Mouse (Mus musculus) mesoderm, embryonic 11.5 days (tissue): ENCODE results near the gene Tob1.

ENCODE experiments used
- DNase-seq: peaks from one replicate; pipeline ENCODE4 v3.0.0-alpha.2; 2012; ENCODE audit warnings: low read depth, low spot score

Tob1 gene

GRCm38 (mm10) chr11:94229207-94229960, 18.1 kb downstream of the Tob1 start:
- DNase-seq: no peak

DNA sequence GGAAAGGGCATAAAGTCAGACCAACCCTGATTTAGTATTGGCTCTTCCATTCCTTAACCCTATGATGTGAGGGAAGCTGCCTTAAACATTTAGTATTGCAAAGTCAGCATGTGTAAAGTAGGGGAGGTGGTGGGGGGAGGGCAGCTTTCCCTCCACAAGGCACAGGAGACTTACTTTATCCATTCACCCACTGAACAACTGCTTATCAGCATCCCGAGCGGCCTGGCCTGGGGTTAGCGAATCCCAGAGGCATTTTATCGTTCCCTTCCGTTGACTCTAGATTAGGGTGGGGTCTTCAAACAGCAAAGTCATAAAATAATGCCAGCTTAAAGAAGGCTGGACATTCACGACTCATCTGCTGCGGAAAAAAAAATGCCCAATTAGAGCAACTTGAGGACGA, 19.0 kb downstream of the Tob1 start:
- no peak for DNase-seq

GRCm38 (mm10) chr11:94231821-94232552, 20.7 kb downstream of the Tob1 start:
- DNase-seq: no peak

- no peak for DNase-seq
Observed at GRCm38 (mm10) chr11:94233405-94233804, 22.2 kb downstream of the Tob1 start.

GRCm38 (mm10) chr11:94234380-94234779, 23.1 kb downstream of the Tob1 start:
- DNase-seq: no peak

GRCm38 (mm10) chr11:94234857-94235256, 23.6 kb downstream of the Tob1 start:
- no peak for DNase-seq

DNA sequence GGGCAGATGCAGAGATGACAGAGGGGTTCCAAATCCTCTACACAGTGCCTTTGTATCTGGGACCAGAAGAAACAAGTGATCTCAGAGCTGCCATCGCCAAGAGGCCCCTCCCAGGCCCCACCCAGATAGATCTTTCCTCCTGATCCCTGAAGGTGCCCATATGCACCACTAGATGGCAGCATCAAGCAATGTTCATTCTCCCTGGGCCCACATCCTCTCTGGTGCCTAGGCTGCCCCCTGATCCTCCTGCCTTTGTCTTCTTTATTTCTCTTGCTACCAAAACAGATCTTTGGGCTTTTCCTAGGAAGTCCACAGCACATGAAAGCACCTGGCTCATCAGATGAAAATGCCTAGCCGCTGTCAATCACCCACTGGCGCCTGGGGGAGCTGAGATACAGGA, 24.8 kb downstream of the Tob1 start:
- DNase-seq: peak; percentile 90

- no peak for DNase-seq
Observed at GRCm38 (mm10) chr11:94238786-94239185, 27.5 kb downstream of the Tob1 start.

DNA sequence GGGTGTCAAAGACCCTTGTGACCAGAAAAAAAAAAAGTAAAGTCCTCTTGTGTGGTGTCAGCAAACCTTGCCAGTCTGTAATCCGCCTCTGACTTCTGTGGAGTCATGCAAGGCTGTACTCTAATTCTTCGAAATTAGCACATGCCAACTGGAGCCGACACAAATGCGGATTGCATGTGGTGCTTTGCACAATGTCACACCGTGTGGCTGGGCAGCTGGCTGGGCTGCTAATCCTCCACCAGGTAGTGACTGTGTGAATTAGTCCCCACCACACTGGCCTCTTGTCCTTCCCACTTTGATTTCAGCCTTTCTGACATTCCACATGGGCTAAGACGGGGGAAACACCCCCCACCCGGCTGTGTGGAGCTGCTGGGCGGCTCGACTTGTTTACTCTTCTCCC, 28.5 kb downstream of the Tob1 start:
- no peak for DNase-seq

- peak; percentile 72 for DNase-seq
Observed at GRCm38 (mm10) chr11:94242760-94243421, 31.6 kb downstream of the Tob1 start.

DNA sequence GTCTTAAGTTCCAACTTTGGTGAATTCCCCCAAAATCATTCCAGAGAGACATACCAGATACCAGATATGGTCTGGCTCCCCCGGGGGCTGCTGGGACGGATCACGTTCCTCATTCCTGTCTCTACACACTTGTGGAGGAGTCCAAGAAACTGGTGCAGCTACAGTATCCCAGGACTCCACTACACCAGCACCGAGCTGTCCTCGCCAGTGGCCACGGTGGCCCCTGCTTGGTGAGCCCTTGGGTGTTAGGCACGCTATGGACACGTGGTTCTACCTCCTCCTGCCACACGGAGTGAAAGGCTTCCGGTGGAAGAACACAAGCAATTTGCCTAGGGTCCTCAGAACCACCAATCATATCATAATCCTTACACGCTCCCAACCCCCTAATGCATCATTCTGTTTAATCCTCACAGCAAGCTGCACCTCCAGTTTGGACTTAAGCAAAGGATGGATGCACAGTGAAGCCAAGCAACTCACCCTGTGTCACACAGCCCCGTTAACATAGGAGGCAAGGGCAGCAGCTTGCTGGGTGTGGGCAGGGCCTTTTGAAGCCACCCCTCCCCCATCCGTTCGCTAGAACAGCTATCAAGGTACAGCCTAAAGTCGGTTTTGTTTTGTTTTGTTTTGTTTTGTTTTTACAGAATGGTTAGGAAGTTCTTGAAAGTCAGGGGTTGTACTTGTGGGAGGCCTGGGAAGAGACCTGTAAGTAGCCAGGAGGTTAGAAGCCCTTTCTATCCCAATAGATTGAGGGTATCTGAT, 32.3 kb downstream of the Tob1 start:
- no peak for DNase-seq

GRCm38 (mm10) chr11:94244385-94244784, 33.1 kb downstream of the Tob1 start:
- no peak for DNase-seq

- peak; percentile 75 for DNase-seq
Observed at GRCm38 (mm10) chr11:94245955-94246788, 34.9 kb downstream of the Tob1 start, which contains the start of gene Wfikkn2. Gene Wfikkn2, minus strand, starts transcription at chr11:94246005.

DNA sequence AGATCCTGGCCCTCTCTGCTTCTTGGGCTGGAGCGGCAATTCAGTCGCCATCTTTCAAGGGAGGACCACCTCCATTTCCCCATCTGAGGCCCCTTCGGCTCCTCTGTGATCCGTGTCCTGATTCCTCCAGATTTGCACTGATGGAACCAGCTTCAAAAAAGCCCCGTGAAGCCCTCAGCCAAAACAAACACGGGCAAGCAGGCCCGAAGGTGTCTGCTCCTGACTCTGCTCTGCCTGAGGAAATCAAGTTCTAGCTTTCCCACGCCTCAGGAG, 35.5 kb downstream of the Tob1 start:
- DNase-seq: no peak

DNA sequence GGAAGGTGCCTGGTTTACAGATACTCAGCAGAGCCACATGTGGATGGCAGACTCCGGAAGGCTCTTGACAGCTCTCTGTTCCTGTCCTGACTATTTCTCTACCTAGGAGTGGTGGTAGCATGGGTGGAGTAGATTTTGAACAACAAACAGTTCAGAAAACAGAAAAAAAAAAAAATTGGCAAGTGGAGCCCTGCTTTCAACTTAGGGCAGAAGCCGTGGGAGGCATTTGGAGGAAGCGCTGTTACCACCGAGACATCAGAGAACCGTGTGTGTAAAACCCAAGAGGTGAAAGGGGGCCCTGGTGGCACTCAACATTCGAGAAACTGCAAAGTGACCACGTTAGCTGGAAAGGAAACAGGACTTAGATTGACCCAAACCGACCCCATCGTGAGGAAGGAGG, 41.9 kb downstream of the Tob1 start:
- DNase-seq: no peak

- no peak for DNase-seq
Observed at GRCm38 (mm10) chr11:94253691-94254090, 42.4 kb downstream of the Tob1 start.

DNA sequence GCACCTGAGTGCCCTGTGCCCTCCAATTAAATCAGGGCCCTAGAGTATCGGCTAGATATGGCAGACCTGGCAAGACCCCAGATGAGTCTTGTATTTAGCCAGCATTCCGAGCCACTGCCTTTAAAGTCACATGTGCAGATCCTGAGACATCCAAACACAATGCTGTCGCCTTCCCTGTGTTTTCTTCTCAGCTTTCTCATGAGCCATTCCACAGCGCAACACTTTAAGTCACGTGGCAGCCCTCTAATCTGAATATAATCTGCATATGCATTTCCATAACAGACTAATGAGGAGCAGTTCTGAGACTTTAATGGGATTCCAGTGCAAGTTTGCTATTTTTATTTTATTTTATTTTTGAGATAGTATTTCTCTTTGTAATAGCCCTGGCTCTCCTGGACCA, 44.5 kb downstream of the Tob1 start:
- no peak for DNase-seq

- DNase-seq: no peak
Observed at GRCm38 (mm10) chr11:94257987-94258386, 46.7 kb downstream of the Tob1 start.

GRCm38 (mm10) chr11:94259814-94260213, 48.6 kb downstream of the Tob1 start:
- no peak for DNase-seq

DNA sequence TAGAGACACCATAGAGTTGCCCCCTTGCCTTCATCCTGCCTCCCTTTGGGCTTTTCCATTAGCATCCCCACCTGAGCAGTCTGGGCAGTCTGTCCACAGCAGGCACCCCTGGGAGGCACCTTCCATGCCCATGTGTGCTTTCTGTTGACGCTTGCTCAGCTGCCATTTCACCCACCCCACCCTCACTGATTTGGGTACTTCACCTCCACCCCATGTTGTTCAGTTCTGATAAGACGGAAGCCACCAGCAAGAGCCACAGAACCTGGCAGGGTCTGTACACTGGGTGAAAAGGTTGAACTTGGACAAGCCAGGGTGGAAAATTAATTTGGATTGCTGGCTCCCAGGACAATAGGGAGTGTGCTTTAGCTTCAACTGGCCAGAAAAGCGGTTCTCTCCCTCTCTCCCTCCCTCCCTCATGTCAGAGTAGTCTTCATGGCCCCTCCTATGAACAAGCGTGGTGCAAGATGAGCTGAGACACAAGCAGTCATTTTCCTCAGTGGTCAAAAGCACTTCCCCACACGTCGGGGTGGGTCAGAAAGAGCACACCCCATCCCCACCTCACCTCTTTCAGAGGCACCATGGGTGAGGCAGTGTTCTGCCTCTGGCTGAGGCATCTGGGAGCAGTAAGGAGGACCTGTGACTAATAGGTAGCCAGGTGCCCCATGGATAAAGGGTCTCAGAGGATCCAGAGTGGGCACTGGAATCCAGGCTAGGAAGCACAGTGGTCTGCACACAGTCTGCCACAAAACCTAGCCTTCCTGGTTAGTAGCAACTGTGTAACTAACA, 50.5 kb downstream of the Tob1 start:
- no peak for DNase-seq
